Mouse (Mus musculus) adrenal gland, postnatal 25 days (tissue): ENCODE measurements around the gene Slc33a1. TPM values are rescaled to one million over a fixed set of nuclear protein-coding genes. Genes with fewer than 3 reads are reported as not detected.

Source experiments
- DNase-seq: peaks from one replicate; pipeline ENCODE4 v3.0.0; 2021; ENCODE audit warnings: mixed read lengths
- total RNA-seq: library from RNA; stranded (reverse); gene quantifications from 2 replicates; pipeline ENCODE4 v1.2.3, GENCODE M21; 2021

The Slc33a1 gene
- total RNA-seq, 1 experiment from 2014 or later: 36.9 TPM

- peak; percentile 86 for DNase-seq
These were observed 65.8 kb downstream of the Slc33a1 start for GRCm38 (mm10) chr3:63898581-63899308.

GRCm38 (mm10) chr3:63897177-63897576 is 67.4 kb downstream of the Slc33a1 start:
- DNase-seq: no peak

- no peak for DNase-seq
These were observed 68.3 kb downstream of the Slc33a1 start for GRCm38 (mm10) chr3:63896303-63896702.

GRCm38 (mm10) chr3:63895786-63896185 is 68.8 kb downstream of the Slc33a1 start:
- no peak for DNase-seq

- no peak for DNase-seq
These were observed 70.9 kb downstream of the Slc33a1 start for GRCm38 (mm10) chr3:63893677-63894076.

GRCm38 (mm10) chr3:63892154-63892553 is 72.4 kb downstream of the Slc33a1 start:
- no peak for DNase-seq

Other genes with a start within 250 kb of the Slc33a1 start
- gene Plch1, start 65.3 kb downstream of the Slc33a1 start, total RNA-seq: not detected in 2 replicates
- gene E130311K13Rik, start 35.3 kb downstream of the Slc33a1 start, total RNA-seq: 13.2 and 17.4 TPM in 2 replicates
- gene Gmps, start 11.3 kb upstream of the Slc33a1 start, total RNA-seq: 20.9 and 24.4 TPM in 2 replicates
- 0.18 and 0.24 TPM in 2 replicates for gene Vmn2r1, start 116.8 kb upstream of the Slc33a1 start, total RNA-seq
- gene Vmn2r2, start 177.2 kb upstream of the Slc33a1 start, total RNA-seq: not detected in 2 replicates